Mouse (Mus musculus): ENCODE measurements around the gene Prkci.

GRCm38 (mm10) chr3:31056651-31057627, 61.4 kb downstream of the Prkci start:
- no peak for TF ChIP-seq POLR2A (IDR thresholded peaks at IDR 0.05; ENCODE audit: insufficient read length, low read depth)
- TF ChIP-seq TCF12 (IDR thresholded peaks at IDR 0.05; ENCODE audit: insufficient read depth, poor library complexity, severe bottlenecking), result no peak
- no peak for TF ChIP-seq CEBPB (IDR thresholded peaks at IDR 0.05; ENCODE audit: insufficient read depth, poor library complexity, severe bottlenecking)
- TF ChIP-seq POLR2AphosphoS2 (IDR thresholded peaks at IDR 0.05; ENCODE audit: insufficient read length, low read depth), result no peak
- no peak for TF ChIP-seq USF1 (IDR thresholded peaks at IDR 0.05; ENCODE audit: low read depth)
- TF ChIP-seq E2F4 (IDR thresholded peaks at IDR 0.05; ENCODE audit: insufficient read depth), result no peak
- TF ChIP-seq MAX (IDR thresholded peaks at IDR 0.05; ENCODE audit: low read depth), result no peak
- TF ChIP-seq SRF (IDR thresholded peaks at IDR 0.05; ENCODE audit: control insufficient read depth, insufficient read length, low read depth), result no peak
- TF ChIP-seq REST (IDR thresholded peaks at IDR 0.05; ENCODE audit: insufficient read depth, insufficient read length), result no peak
- TF ChIP-seq MYOD1 (IDR thresholded peaks at IDR 0.05; ENCODE audit: control insufficient read depth in 1 of 3, insufficient read length in 2 of 3, low read depth in 2 of 3), result no peak
- TF ChIP-seq TCF3 (IDR thresholded peaks at IDR 0.05; ENCODE audit: insufficient read length, low read depth), result no peak
